Mouse (Mus musculus) MEL (cell line): Measurements from ENCODE around the gene Soga1. TPM values are rescaled to one million over a fixed set of nuclear protein-coding genes. Genes with fewer than 3 reads are reported as not detected.

Experiments
- DNase-seq: peaks from one replicate; pipeline ENCODE4 v3.0.0; 2011; ENCODE audit warnings: low read depth, low spot score
- H3K27ac ChIP-seq: 2 replicates; pipeline ENCODE4 v1.5.1; 2012; ENCODE audit warnings: low read depth, mild to moderate bottlenecking, control low read depth, low read length, moderate library complexity; ENCODE audit not compliant: control insufficient read depth
- H3K27me3 ChIP-seq, 2 experiments: fragments of 150-350 bp in 1 of 2; sonication (generic) in 1 of 2; 2 replicates each; pipeline ENCODE4 v1.6.1; 2012; ENCODE audit warnings: low read length in 2 of 2, mild to moderate bottlenecking in 2 of 2, improper control_type of control experiment in 1 of 2, moderate library complexity in 1 of 2; ENCODE audit not compliant: insufficient read depth in 2 of 2, control insufficient read depth in 1 of 2
- H3K36me3 ChIP-seq, 2 experiments: 2 replicates each; pipeline ENCODE4 v1.6.1; 2012 to 2014; ENCODE audit warnings: low read length in 2 of 2, improper control_type of control experiment in 1 of 2, inconsistent platforms in 1 of 2, mild to moderate bottlenecking in 1 of 2; ENCODE audit not compliant: insufficient read depth in 2 of 2, control insufficient read depth in 1 of 2
- H3K4me1 ChIP-seq, 2 experiments: fragments of 150-350 bp in 1 of 2; sonication (generic) in 1 of 2; 2 replicates each; pipeline ENCODE4 v1.6.1; 2012; ENCODE audit warnings: low read length in 2 of 2, improper control_type of control experiment in 1 of 2, mild to moderate bottlenecking in 1 of 2; ENCODE audit not compliant: insufficient read depth in 2 of 2, control insufficient read depth in 1 of 2
- H3K4me3 ChIP-seq, 2 experiments: fragments of 150-350 bp in 1 of 2; sonication (generic) in 1 of 2; 2 replicates each; pipeline ENCODE4 v1.5.1; 2012; ENCODE audit warnings: low read depth in 2 of 2, low read length in 2 of 2, mild to moderate bottlenecking in 2 of 2, moderate library complexity in 2 of 2, control low read depth in 1 of 2, improper control_type of control experiment in 1 of 2; ENCODE audit not compliant: control insufficient read depth in 1 of 2, insufficient read depth in 1 of 2
- H3K79me2 ChIP-seq: 2 replicates; pipeline ENCODE4 v1.6.1; 2012; ENCODE audit warnings: mild to moderate bottlenecking, low read length, moderate library complexity; ENCODE audit not compliant: control insufficient read depth, poor library complexity, insufficient read depth
- H3K9ac ChIP-seq: 2 replicates; pipeline ENCODE4 v1.6.1; 2012; ENCODE audit warnings: low read depth, mild to moderate bottlenecking, control low read depth, low read length, moderate library complexity; ENCODE audit not compliant: control insufficient read depth, poor library complexity, severe bottlenecking
- H3K9me3 ChIP-seq: fragments of 150-350 bp; sonication (generic); replicated peaks from 2 replicates; pipeline ENCODE4 v1.6.1; 2012; ENCODE audit warnings: mild to moderate bottlenecking, low read length, improper control_type of control experiment, moderate library complexity; ENCODE audit not compliant: insufficient read depth
- CHD1 ChIP-seq: IDR thresholded peaks from 2 replicates; pipeline ENCODE4 v1.6.1; 2012; ENCODE audit warnings: low read depth, mild to moderate bottlenecking, inconsistent platforms, low read length, improper control_type of control experiment
- CHD2 ChIP-seq: IDR thresholded peaks from 2 replicates; pipeline ENCODE4 v1.6.1; 2011; ENCODE audit warnings: low read length, improper control_type of control experiment
- CTCF ChIP-seq, 3 experiments: IDR thresholded peaks in 2 of 3; conservative IDR thresholded peaks in 1 of 3; 2 replicates each; pipeline ENCODE4 v1.5.1; 2011 to 2012; ENCODE audit warnings: low read length in 3 of 3, low read depth in 2 of 3, mild to moderate bottlenecking in 2 of 3, improper control_type of control experiment in 1 of 3, inconsistent platforms in 1 of 3, mixed read lengths in 1 of 3, moderate library complexity in 1 of 3; ENCODE audit not compliant: control insufficient read depth in 1 of 3, insufficient read depth in 1 of 3, poor library complexity in 1 of 3, severe bottlenecking in 1 of 3
- ELF1 ChIP-seq: IDR thresholded peaks from 2 replicates; pipeline ENCODE4 v1.6.1; 2014; ENCODE audit warnings: low read depth, mild to moderate bottlenecking, inconsistent platforms, low read length, improper control_type of control experiment, moderate library complexity
- ETS1 ChIP-seq: IDR thresholded peaks from 2 replicates; pipeline ENCODE4 v1.6.1; 2012; ENCODE audit warnings: low read depth, mild to moderate bottlenecking, inconsistent platforms, low read length, improper control_type of control experiment, moderate library complexity
- GABPA ChIP-seq: IDR thresholded peaks from 2 replicates; pipeline ENCODE4 v1.6.1; 2012; ENCODE audit warnings: low read depth, mild to moderate bottlenecking, inconsistent platforms, low read length, improper control_type of control experiment, moderate library complexity
- GATA1 ChIP-seq: IDR thresholded peaks from 2 replicates; pipeline ENCODE4 v1.6.1; 2011; ENCODE audit warnings: low read depth, low read length, improper control_type of control experiment
- JUND ChIP-seq: IDR thresholded peaks from 2 replicates; pipeline ENCODE4 v1.6.1; 2011; ENCODE audit warnings: low read depth, mild to moderate bottlenecking, improper control_type of control experiment, low read length
- KAT2A ChIP-seq: conservative IDR thresholded peaks from 2 replicates; pipeline ENCODE4 v1.6.1; 2012; ENCODE audit warnings: low read depth, low read length, improper control_type of control experiment, inconsistent platforms
- MAFK ChIP-seq: IDR thresholded peaks from 2 replicates; pipeline ENCODE4 v1.6.1; 2011; ENCODE audit warnings: low read depth, mild to moderate bottlenecking, low read length, improper control_type of control experiment, borderline replicate concordance
- MYB ChIP-seq: IDR thresholded peaks from 2 replicates; pipeline ENCODE4 v1.6.1; 2011; ENCODE audit warnings: mild to moderate bottlenecking, low read depth, low read length, improper control_type of control experiment
- POLR2A ChIP-seq, 2 experiments: IDR thresholded peaks; 2 replicates each; pipeline ENCODE4 v1.6.1; 2011 to 2012; ENCODE audit warnings: low read length in 2 of 2, mild to moderate bottlenecking in 2 of 2, control low read depth in 1 of 2, improper control_type of control experiment in 1 of 2, low read depth in 1 of 2, moderate library complexity in 1 of 2; ENCODE audit not compliant: control insufficient read depth in 1 of 2, insufficient read depth in 1 of 2, poor library complexity in 1 of 2
- RAD21 ChIP-seq: IDR thresholded peaks from 2 replicates; pipeline ENCODE4 v1.6.1; 2011; ENCODE audit warnings: mild to moderate bottlenecking, low read depth, low read length, improper control_type of control experiment
- TAL1 ChIP-seq: IDR thresholded peaks from 2 replicates; pipeline ENCODE4 v1.6.1; 2012; ENCODE audit warnings: mild to moderate bottlenecking, inconsistent platforms, low read length, moderate library complexity, mixed read lengths
- TCF12 ChIP-seq: IDR thresholded peaks from 2 replicates; pipeline ENCODE4 v1.6.1; 2014; ENCODE audit warnings: low read depth, mild to moderate bottlenecking, inconsistent platforms, low read length, improper control_type of control experiment, moderate library complexity
- UBTF ChIP-seq: IDR thresholded peaks from 2 replicates; pipeline ENCODE4 v1.6.1; 2012; ENCODE audit warnings: low read depth, mild to moderate bottlenecking, inconsistent platforms, low read length, improper control_type of control experiment, moderate library complexity, borderline replicate concordance; ENCODE audit not compliant: insufficient read depth
- ZC3H11A ChIP-seq: IDR thresholded peaks from 2 replicates; pipeline ENCODE4 v1.6.1; 2012; ENCODE audit warnings: low read depth, mild to moderate bottlenecking, inconsistent platforms, low read length, improper control_type of control experiment
- ZNF384 ChIP-seq: IDR thresholded peaks from 2 replicates; pipeline ENCODE4 v1.6.1; 2012; ENCODE audit warnings: low read depth, mild to moderate bottlenecking, inconsistent platforms, low read length, improper control_type of control experiment
- polyA plus RNA-seq, 2 experiments: library from polyadenylated mRNA; stranded (reverse) in 1 of 2; unstranded in 1 of 2; fragments of >175 nt in 1 of 2; fragments of >200 nt in 1 of 2; gene quantifications; 2 replicates each; pipeline versions ENCODE4 v1.2.1 to v1.2.4; 2012; ENCODE audit warnings: low replicate concordance in 2 of 2, low read depth in 1 of 2; ENCODE audit not compliant: insufficient read length in 2 of 2, insufficient read depth in 1 of 2, missing spikeins in 1 of 2
- total RNA-seq: library from RNA; depleted of rRNA; stranded (reverse); fragments of 300-350 nt; gene quantifications from 2 replicates; pipeline ENCODE4 v1.2.3, GENCODE M21; 2012

Soga1 gene
- total and polyA plus RNA-seq, 3 experiments: 0.50 to 2.0 TPM; not detected in 1

GRCm38 (mm10) chr2:157086796-157087195, 7.7 kb upstream of the Soga1 start, which contains the start of gene Tldc2:
Gene Tldc2, plus strand, starts transcription at chr2:157087055.
- no peak within 1 kb of the TSS for H3K9ac ChIP-seq
- no peaks in the 10 kb centered on the region; a peak in 1 of 4 replicates for H3K4me1 ChIP-seq
- no peak within 1 kb of the TSS for H3K27ac ChIP-seq
- TF ChIP-seq ETS1: no peak
- no peak for TF ChIP-seq GATA1
- TF ChIP-seq TAL1: no peak
- TF ChIP-seq KAT2A: no peak
- no peak for TF ChIP-seq UBTF
- TF ChIP-seq ELF1: no peak
- TF ChIP-seq RAD21: no peak
- no peak for TF ChIP-seq ZNF384
- no peak for TF ChIP-seq POLR2A (IDR thresholded peaks at IDR 0.05; ENCODE audit: control insufficient read depth in 1 of 2, insufficient read depth in 1 of 2, low read depth in 1 of 2, low read length in 2 of 2, poor library complexity in 1 of 2)
- TF ChIP-seq JUND: no peak
- TF ChIP-seq MAFK: no peak
- no peak for TF ChIP-seq CHD2
- no peak for TF ChIP-seq TCF12
- TF ChIP-seq MYB: no peak
- H3K9me3 ChIP-seq: no peaks in the 10 kb centered on the region
- H3K27me3 ChIP-seq: peaks cover 0 to 11% of the 10 kb centered on the region in 2 experiments; a peak in 2 of 4 replicates
- DNase-seq: no peak
- H3K36me3 ChIP-seq: no peaks in the 10 kb centered on the region
- no peak within 1 kb of the TSS for H3K4me3 ChIP-seq
- no peaks in the 10 kb centered on the region for H3K79me2 ChIP-seq

GRCm38 (mm10) chr2:157084831-157085585, 6.0 kb upstream of the Soga1 start:
- Histone ChIP-seq H3K9me3 (no peaks in the 10 kb centered on the region), H3K36me3 (no peaks in the 10 kb centered on the region), H3K4me3 (no peak overlapping the region), H3K79me2 (no peaks in the 10 kb centered on the region)
- no peak for DNase-seq
- TF ChIP-seq CHD1: no peak
- TF ChIP-seq CTCF (IDR thresholded peaks at IDR 0.05 in 2 of 3, conservative IDR thresholded peaks at IDR 0.05 in 1 of 3; ENCODE audit: control insufficient read depth in 1 of 3, insufficient read depth in 1 of 3, low read depth in 2 of 3, low read length in 3 of 3, poor library complexity in 1 of 3, severe bottlenecking in 1 of 3): no peak
- no peak for TF ChIP-seq GABPA
- TF ChIP-seq ZC3H11A: no peak
- TF ChIP-seq CHD2: no peak
- TF ChIP-seq, all 39 proteins: peak for 0
- Histone ChIP-seq H3K27me3 (peaks cover 0 to 11% of the 10 kb centered on the region in 2 experiments; a peak in 2 of 4 replicates), H3K27ac (no peak overlapping the region), H3K9ac (no peak overlapping the region), H3K4me1 (no peaks in the 10 kb centered on the region; a peak in 1 of 4 replicates)
